Mouse (Mus musculus): Measurements from ENCODE around the gene Zfp182. TPM values are rescaled to one million over a fixed set of nuclear protein-coding genes. Genes with fewer than 3 reads are reported as not detected.

The Zfp182 gene
- total RNA-seq (2021): 10 to 100 TPM in 1 of 2 experiments, 1 to 10 TPM in 1; 9.0 to 10.1 TPM
- long read RNA-seq, experiment 1, partial matches to known transcripts: 1 of 7 reads
- long read RNA-seq, experiment 1, other reads (novel, unspliced or antisense): 6 of 7 reads
- long read RNA-seq, experiment 2, partial matches to known transcripts: 0 of 2 reads
- long read RNA-seq, experiment 2, other reads (novel, unspliced or antisense): 0 of 2 reads

DNA sequence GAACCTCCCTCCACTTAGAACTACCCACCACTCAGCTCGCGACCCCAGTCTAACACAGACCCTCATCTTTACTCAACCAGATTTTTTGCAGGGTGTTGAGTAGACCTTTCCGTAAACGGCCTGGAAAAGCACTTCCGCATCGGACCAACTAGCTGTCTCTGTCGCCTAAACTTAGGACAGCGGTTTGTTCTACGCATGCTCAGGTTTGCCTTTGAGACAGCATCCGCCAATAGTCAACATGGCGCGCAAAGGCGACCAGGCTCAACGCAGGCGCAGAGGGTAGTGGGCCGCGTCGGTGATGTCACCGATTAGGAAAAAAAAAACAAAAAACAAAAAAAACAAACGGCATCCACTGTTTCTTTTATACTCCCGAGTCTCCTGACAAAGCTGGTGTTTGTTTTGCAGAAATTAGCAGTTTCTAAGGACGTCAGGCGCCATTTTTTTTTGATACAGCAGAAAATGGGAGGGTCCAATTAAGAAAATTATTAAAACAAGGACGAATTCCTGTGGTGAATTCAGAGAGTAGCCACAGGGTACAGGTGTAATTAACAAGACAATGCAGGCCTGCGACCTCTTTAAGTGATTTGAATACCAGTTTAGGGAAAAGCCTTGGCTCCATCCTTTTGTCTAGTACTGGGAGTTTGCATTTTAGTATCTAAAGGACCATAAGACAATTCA lies at the start of gene Zfp182:
Zfp182 (minus strand) TSS at position 451 of the 678 bp plus-strand sequence.
- DNase-seq (ENCODE audit: extremely low spot score in 1 of 2, low spot score in 2 of 2): peak; percentile 71 to 79
- no peak for TF ChIP-seq CTCF (IDR thresholded peaks at IDR 0.05)
- peak within 1 kb of the TSS; percentile 66; the same call in 1 of the 2 replicates for H3K27ac ChIP-seq
- intact Hi-C loops (cut with DNase I): loop anchor here (1.0 kb wide), 1 partner anchor 27 kb away; the partner anchor contains the start of gene Zfp300
- peak within 1 kb of the TSS; percentile 60 for H3K4me3 ChIP-seq

DNA sequence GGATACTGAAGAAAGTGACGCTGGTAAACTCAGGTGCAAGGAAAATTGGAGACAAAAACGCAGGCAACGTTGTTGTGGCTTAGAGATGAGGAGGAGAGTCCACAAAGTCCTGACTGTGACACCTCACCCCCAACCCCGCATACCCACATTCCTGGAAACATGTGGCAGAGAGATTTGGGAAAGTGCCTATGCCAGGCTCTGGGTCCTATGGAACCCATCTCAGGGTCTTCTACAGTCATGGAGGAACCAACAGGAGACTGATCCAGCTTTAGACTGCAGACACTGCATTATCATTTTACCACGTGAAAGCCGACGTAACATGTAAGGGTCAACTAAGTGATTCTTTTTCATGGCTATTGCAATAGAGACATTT lies 27.7 kb upstream of the Zfp182 start:
- peak overlapping the region; percentile 89 for H3K27ac ChIP-seq
- intact Hi-C loops (cut with DNase I): loop anchor here (1.0 kb wide), 1 partner anchor 28 kb away; the partner anchor contains the start of gene Zfp182
- TF ChIP-seq CTCF (IDR thresholded peaks at IDR 0.05): no peak
- DNase-seq (ENCODE audit: extremely low spot score in 1 of 2, low spot score in 2 of 2): peak in 1 of 2 experiments; percentile 10
- H3K4me3 ChIP-seq: peak overlapping the region; percentile 56

GRCm38 (mm10) chrX:21088983-21089866 lies 27.1 kb upstream of the Zfp182 start, which contains the start of gene Zfp300:
Gene Zfp300, minus strand, starts transcription at chrX:21089527.
- TF ChIP-seq CTCF (IDR thresholded peaks at IDR 0.05): no peak
- DNase-seq (ENCODE audit: extremely low spot score in 1 of 2, low spot score in 2 of 2): peak; percentile 49 to 65
- H3K4me3 ChIP-seq: peak within 1 kb of the TSS; percentile 56
- peak within 1 kb of the TSS; percentile 89 for H3K27ac ChIP-seq
- intact Hi-C loops (cut with DNase I): loop anchor here (1.0 kb wide), 1 partner anchor 27 kb away; the partner anchor contains the start of gene Zfp182

DNA sequence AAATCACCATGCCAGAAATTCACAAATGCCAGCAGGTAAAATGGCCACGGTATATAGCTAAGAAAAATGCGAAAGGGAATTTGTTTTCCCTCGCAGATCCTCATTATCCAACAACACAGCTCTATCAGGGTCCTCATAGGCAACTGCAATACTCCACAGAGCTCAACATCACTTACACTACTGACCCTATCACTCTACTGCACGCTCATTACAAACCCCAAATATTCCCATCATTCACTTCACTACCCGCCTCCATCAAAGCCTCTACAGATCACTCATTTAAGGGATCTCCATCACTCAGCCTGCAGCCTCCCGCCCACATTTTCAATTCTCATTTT lies 26.5 kb upstream of the Zfp182 start:
- no peak for TF ChIP-seq CTCF (IDR thresholded peaks at IDR 0.05)
- Histone ChIP-seq H3K4me3 (peak overlapping the region; percentile 56), H3K27ac (peak overlapping the region; percentile 89)
- no peak for DNase-seq (ENCODE audit: extremely low spot score in 1 of 2, low spot score in 2 of 2)
- intact Hi-C loops (cut with DNase I): no loop called here

DNA sequence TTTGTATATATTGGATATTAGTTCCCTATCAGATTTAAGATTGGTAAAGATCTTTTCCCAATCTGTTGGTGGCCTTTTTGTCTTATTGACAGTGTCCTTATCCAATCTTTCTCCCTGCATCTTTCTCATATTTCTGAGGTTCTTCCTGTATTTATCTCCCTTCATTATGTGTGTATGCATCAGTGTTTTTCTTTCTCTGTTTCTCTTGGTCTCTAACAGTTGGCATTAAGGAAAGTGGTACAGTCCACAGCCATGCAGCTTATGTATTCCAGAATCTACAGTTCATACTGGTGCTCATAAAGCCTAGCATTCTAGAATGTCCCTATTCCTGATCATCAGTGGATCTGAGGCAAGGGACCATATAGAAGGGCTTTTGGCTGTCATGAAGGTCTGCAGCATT lies 6.0 kb upstream of the Zfp182 start, which contains the start of gene Spaca5:
Spaca5 (plus strand) TSS at position 301 of the 400 bp plus-strand sequence.
- no peak for TF ChIP-seq CTCF (IDR thresholded peaks at IDR 0.05)
- intact Hi-C loops (cut with DNase I): no loop called here
- Histone ChIP-seq H3K27ac (no peak within 1 kb of the TSS), H3K4me3 (no peak within 1 kb of the TSS)
- DNase-seq (ENCODE audit: extremely low spot score in 1 of 2, low spot score in 2 of 2): no peak

DNA sequence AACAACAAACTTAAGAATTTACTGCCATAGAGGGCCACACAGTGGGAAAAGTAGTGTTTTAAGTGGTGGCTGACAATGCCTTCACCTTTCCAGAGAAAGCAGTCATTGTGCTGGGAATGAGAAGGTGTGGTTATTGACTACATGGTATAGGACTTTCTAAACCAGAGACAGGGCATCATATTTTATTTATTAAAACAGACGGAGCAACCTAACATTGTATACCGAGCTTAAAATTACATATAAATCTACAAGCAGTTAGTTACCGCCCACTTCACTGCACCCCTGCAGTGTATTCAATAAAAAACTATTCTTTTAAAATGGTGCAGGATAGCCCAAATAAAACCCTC lies 401 bp upstream of the Zfp182 start:
- no peak for TF ChIP-seq CTCF (IDR thresholded peaks at IDR 0.05)
- Histone ChIP-seq H3K4me3 (peak overlapping the region; percentile 60), H3K27ac (peak overlapping the region; percentile 66; the same call in 1 of the 2 replicates)
- intact Hi-C loops (cut with DNase I): loop anchor here (1.0 kb wide), 1 partner anchor 27 kb away; the partner anchor contains the start of gene Zfp300
- no peak for DNase-seq (ENCODE audit: extremely low spot score in 1 of 2, low spot score in 2 of 2)

DNA sequence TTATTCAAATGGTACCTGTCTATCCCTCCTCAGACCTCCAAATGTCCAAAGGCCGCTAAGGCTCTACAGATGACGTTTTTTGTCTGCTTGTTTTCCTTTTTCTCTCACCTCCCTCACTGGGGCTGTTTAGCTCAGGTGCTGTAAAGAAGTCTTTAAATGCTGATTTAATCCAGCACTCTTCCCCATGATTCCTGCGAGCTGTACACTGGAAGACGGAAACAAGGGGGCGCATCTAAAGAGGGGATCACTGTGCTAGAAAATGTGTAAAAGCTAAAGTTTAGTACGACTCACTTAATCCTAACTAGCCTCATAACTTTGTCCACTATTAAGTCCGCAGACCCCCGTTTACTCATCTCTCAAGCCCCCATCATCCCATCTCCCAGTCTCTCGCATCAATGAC lies 656 bp downstream of the Zfp182 start:
- no peak for DNase-seq (ENCODE audit: extremely low spot score in 1 of 2, low spot score in 2 of 2)
- intact Hi-C loops (cut with DNase I): no loop called here
- H3K27ac ChIP-seq: 0 out of 2 replicates have a peak overlapping the region, but pooled peaks have one; percentile 36
- no peak; the same call in 1 of the 2 replicates for TF ChIP-seq CTCF (IDR thresholded peaks at IDR 0.05)
- peak overlapping the region; percentile 60 for H3K4me3 ChIP-seq

DNA sequence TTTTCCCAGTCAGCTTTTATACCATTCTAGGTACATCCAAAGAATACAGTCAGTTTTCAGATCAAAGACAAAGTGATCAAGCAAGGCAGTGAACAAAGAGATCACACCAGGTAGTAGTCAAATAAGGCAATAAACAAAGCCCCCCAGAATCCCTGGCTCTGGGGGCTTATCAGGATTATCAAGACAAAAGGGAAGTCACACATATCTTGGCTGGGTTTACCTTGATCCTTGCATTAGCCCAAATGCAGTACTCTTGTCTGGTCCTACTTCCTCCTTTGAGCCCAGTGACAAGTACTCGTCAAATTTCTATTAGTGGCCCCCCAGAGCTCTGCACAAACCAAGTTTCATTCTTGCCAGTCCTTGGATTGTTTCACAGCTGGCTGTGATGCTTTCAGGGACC lies 81.2 kb downstream of the Zfp182 start:
- intact Hi-C loops (cut with DNase I): no loop called here
- no peak for DNase-seq (ENCODE audit: extremely low spot score in 1 of 2, low spot score in 2 of 2)
- Histone ChIP-seq H3K27ac (no peak overlapping the region), H3K4me3 (no peak overlapping the region)
- no peak for TF ChIP-seq CTCF (IDR thresholded peaks at IDR 0.05)

Other genes with a start within 250 kb of the Zfp182 start
- gene Timp1, start 192.2 kb downstream of the Zfp182 start, total RNA-seq (2021): 1 to 10 TPM; 1.0 to 1.3 TPM
- gene Syn1, start 141.3 kb downstream of the Zfp182 start, total RNA-seq (2021): 100 to 1,000 TPM; 542 to 553 TPM
- 10 to 100 TPM; 15.9 to 19.1 TPM for gene Cfp, start 130.8 kb downstream of the Zfp182 start, total RNA-seq (2021)
- 10 to 100 TPM; 55.4 to 56.8 TPM for gene Elk1, start 111.7 kb downstream of the Zfp182 start, total RNA-seq (2021)
- gene Uxt, start 100.3 kb downstream of the Zfp182 start, total RNA-seq (2021): 10 to 100 TPM; 10.3 to 12.9 TPM
- gene Spaca5, start 6.1 kb upstream of the Zfp182 start, total RNA-seq (2021): not detected
- 1 to 10 TPM; 3.1 to 4.1 TPM for gene Zfp300, start 27.2 kb upstream of the Zfp182 start, total RNA-seq (2021)
- gene Ssxa1, start 53.5 kb upstream of the Zfp182 start, total RNA-seq (2021): not detected
- gene Gm21876, start 113.3 kb upstream of the Zfp182 start, total RNA-seq (2021): not detected